Mouse (Mus musculus) CH12.LX (cell line): ENCODE results near the gene Ptch2. TPM values are rescaled to one million over a fixed set of nuclear protein-coding genes. Genes with fewer than 3 reads are reported as not detected.

ENCODE experiments used
- DNase-seq: peaks from one replicate; pipeline ENCODE4 v3.0.0-alpha.2; 2013; ENCODE audit errors: extremely low read depth
- H3K27ac ChIP-seq: 2 replicates; pipeline ENCODE4 v1.5.1; 2012; ENCODE audit warnings: low read depth, mild to moderate bottlenecking, control low read depth, moderate library complexity; ENCODE audit not compliant: insufficient read depth
- H3K27me3 ChIP-seq: replicated peaks from 2 replicates; pipeline ENCODE3; 2012; ENCODE audit warnings: inconsistent platforms
- H3K36me3 ChIP-seq, 2 experiments: replicated peaks in 1 of 2; 2 replicates each; pipeline versions ENCODE3 to v1.6.1; 2012; ENCODE audit warnings: inconsistent platforms in 1 of 2, low read length in 1 of 2, mild to moderate bottlenecking in 1 of 2, mixed read lengths in 1 of 2, moderate library complexity in 1 of 2; ENCODE audit not compliant: control insufficient read depth in 1 of 2, insufficient read depth in 1 of 2
- H3K4me1 ChIP-seq, 2 experiments: 2 replicates each; pipeline ENCODE4 v1.6.1; 2012; ENCODE audit warnings: inconsistent platforms in 1 of 2, moderate library complexity in 1 of 2; ENCODE audit not compliant: insufficient read depth in 2 of 2, control insufficient read depth in 1 of 2
- H3K4me2 ChIP-seq: 2 replicates; pipeline ENCODE4 v1.6.1; 2012; ENCODE audit warnings: low read depth, mild to moderate bottlenecking, control low read depth; ENCODE audit not compliant: poor library complexity, insufficient read depth, severe bottlenecking
- H3K4me3 ChIP-seq, 3 experiments: fragments of 150-350 bp in 1 of 3; sonication (generic) in 1 of 3; replicated peaks in 1 of 3; 2 replicates each; pipeline versions ENCODE3 to v1.5.1; 2011 to 2012; ENCODE audit warnings: low read depth in 2 of 3, low read length in 2 of 3, mild to moderate bottlenecking in 2 of 3, moderate library complexity in 2 of 3, control low read depth in 1 of 3, improper control_type of control experiment in 1 of 3, inconsistent platforms in 1 of 3, mixed read lengths in 1 of 3; ENCODE audit not compliant: poor library complexity in 1 of 3
- H3K79me2 ChIP-seq: replicated peaks from 2 replicates; pipeline ENCODE4 v1.6.1; 2012; ENCODE audit warnings: mild to moderate bottlenecking, moderate library complexity; ENCODE audit not compliant: control insufficient read depth, poor library complexity, insufficient read depth, severe bottlenecking; ENCODE audit errors: extremely low read depth
- H3K9ac ChIP-seq: 2 replicates; pipeline ENCODE4 v1.6.1; 2012; ENCODE audit warnings: low read depth, mild to moderate bottlenecking, control low read depth, moderate library complexity; ENCODE audit not compliant: insufficient read depth
- H3K9me3 ChIP-seq: replicated peaks from 2 replicates; pipeline ENCODE3; 2012; ENCODE audit warnings: low read length, inconsistent platforms, mixed read lengths
- BHLHE40 ChIP-seq: IDR thresholded peaks from 2 replicates; pipeline ENCODE4 v1.6.1; 2011; ENCODE audit warnings: mild to moderate bottlenecking, low read depth, low read length, improper control_type of control experiment
- CHD1 ChIP-seq: IDR thresholded peaks from 2 replicates; pipeline ENCODE4 v1.6.1; 2012; ENCODE audit warnings: low read depth, low read length, improper control_type of control experiment, inconsistent platforms
- E2F4 ChIP-seq: IDR thresholded peaks from 2 replicates; pipeline ENCODE4 v1.6.1; 2011; ENCODE audit warnings: low read depth, low read length, improper control_type of control experiment; ENCODE audit not compliant: insufficient replicate concordance
- ELF1 ChIP-seq: IDR thresholded peaks from 2 replicates; pipeline ENCODE4 v1.6.1; 2014; ENCODE audit warnings: low read depth, mild to moderate bottlenecking, inconsistent platforms, low read length, improper control_type of control experiment
- ETS1 ChIP-seq: conservative IDR thresholded peaks from 2 replicates; pipeline ENCODE4 v1.6.1; 2012; ENCODE audit warnings: low read depth, mild to moderate bottlenecking, inconsistent platforms, low read length, improper control_type of control experiment, moderate library complexity
- GABPA ChIP-seq: IDR thresholded peaks from 2 replicates; pipeline ENCODE4 v1.6.1; 2012; ENCODE audit warnings: low read depth, low read length, improper control_type of control experiment, inconsistent platforms; ENCODE audit not compliant: insufficient replicate concordance
- HCFC1 ChIP-seq: IDR thresholded peaks from 2 replicates; pipeline ENCODE4 v1.6.1; 2012; ENCODE audit warnings: low read depth, mild to moderate bottlenecking, inconsistent platforms, low read length, improper control_type of control experiment
- JUN ChIP-seq: IDR thresholded peaks from 2 replicates; pipeline ENCODE4 v1.6.1; 2011; ENCODE audit warnings: low read depth, mild to moderate bottlenecking, low read length, improper control_type of control experiment, moderate library complexity; ENCODE audit not compliant: insufficient read depth
- MAFK ChIP-seq: IDR thresholded peaks from 2 replicates; pipeline ENCODE4 v1.6.1; 2011; ENCODE audit warnings: low read length, improper control_type of control experiment; ENCODE audit not compliant: insufficient replicate concordance
- MAZ ChIP-seq: IDR thresholded peaks from 2 replicates; pipeline ENCODE4 v1.6.1; 2012; ENCODE audit warnings: low read depth, mild to moderate bottlenecking, inconsistent platforms, low read length, improper control_type of control experiment, moderate library complexity
- MXI1 ChIP-seq: IDR thresholded peaks from 2 replicates; pipeline ENCODE4 v1.6.1; 2011; ENCODE audit warnings: mild to moderate bottlenecking, low read depth, low read length, improper control_type of control experiment
- MYC ChIP-seq: IDR thresholded peaks from 2 replicates; pipeline ENCODE4 v1.6.1; 2011; ENCODE audit warnings: low read depth, mild to moderate bottlenecking, improper control_type of control experiment, low read length
- PAX5 ChIP-seq: IDR thresholded peaks from 2 replicates; pipeline ENCODE4 v1.6.1; 2012; ENCODE audit warnings: low read length, inconsistent platforms, mixed read lengths
- POLR2A ChIP-seq: IDR thresholded peaks from 2 replicates; pipeline ENCODE4 v1.6.1; 2011; ENCODE audit warnings: low read depth, mild to moderate bottlenecking, improper control_type of control experiment, low read length
- POLR2AphosphoS2 ChIP-seq: IDR thresholded peaks from 2 replicates; pipeline ENCODE4 v1.6.1; 2011; ENCODE audit warnings: low read depth, low read length, improper control_type of control experiment
- RAD21 ChIP-seq: IDR thresholded peaks from 2 replicates; pipeline ENCODE4 v1.6.1; 2011; ENCODE audit warnings: low read depth, mild to moderate bottlenecking, low read length, improper control_type of control experiment, moderate library complexity
- SIN3A ChIP-seq: IDR thresholded peaks from 2 replicates; pipeline ENCODE4 v1.6.1; 2012; ENCODE audit warnings: low read length, improper control_type of control experiment, inconsistent platforms
- UBTF ChIP-seq: IDR thresholded peaks from 2 replicates; pipeline ENCODE4 v1.6.1; 2012; ENCODE audit warnings: low read depth, mild to moderate bottlenecking, inconsistent platforms, low read length, improper control_type of control experiment, moderate library complexity
- USF1 ChIP-seq: IDR thresholded peaks from 2 replicates; pipeline ENCODE4 v1.6.1; 2014; ENCODE audit warnings: low read depth, mild to moderate bottlenecking, inconsistent platforms, low read length, improper control_type of control experiment
- ZC3H11A ChIP-seq: IDR thresholded peaks from 2 replicates; pipeline ENCODE4 v1.6.1; 2012; ENCODE audit warnings: low read depth, mild to moderate bottlenecking, inconsistent platforms, low read length, improper control_type of control experiment
- ZNF384 ChIP-seq: IDR thresholded peaks from 2 replicates; pipeline ENCODE4 v1.6.1; 2012; ENCODE audit warnings: low read depth, low read length, improper control_type of control experiment, inconsistent platforms
- dilution Hi-C: fragments of 300-500 bp; cut with MboI; formaldehyde crosslinking; loops from 2 replicates; pipeline ENCODE4 v1.14.3; 2020; ENCODE audit warnings: low sequenced_read_pairs; ENCODE audit not compliant: extremely low pct_unique_long_range_greater_than_20kb, extremely low pct_ligation_motif_present
- in situ Hi-C: fragments of 300-500 bp; cut with MboI; formaldehyde crosslinking; loops from 3 replicates; pipeline ENCODE4 v1.14.3; 2019; ENCODE audit warnings: low sequenced_read_pairs, low pct_ligation_motif_present, low pct_unique_long_range_greater_than_20kb, mixed read lengths
- polyA plus RNA-seq: library from polyadenylated mRNA; unstranded; fragments of >175 nt; gene quantifications from 2 replicates; pipeline ENCODE4 v1.2.1, GENCODE M21; 2012; ENCODE audit warnings: low read depth; ENCODE audit not compliant: insufficient read length
- total RNA-seq, 2 experiments: library from RNA; depleted of rRNA; stranded (reverse); fragments of 300-350 nt in 1 of 2; fragments of >200 nt in 1 of 2; gene quantifications; 2 replicates each; pipeline ENCODE4 v1.2.3; 2012 to 2014

The Ptch2 gene
- total and polyA plus RNA-seq, 3 experiments: 0.21 to 0.79 TPM; not detected in 1

DNA sequence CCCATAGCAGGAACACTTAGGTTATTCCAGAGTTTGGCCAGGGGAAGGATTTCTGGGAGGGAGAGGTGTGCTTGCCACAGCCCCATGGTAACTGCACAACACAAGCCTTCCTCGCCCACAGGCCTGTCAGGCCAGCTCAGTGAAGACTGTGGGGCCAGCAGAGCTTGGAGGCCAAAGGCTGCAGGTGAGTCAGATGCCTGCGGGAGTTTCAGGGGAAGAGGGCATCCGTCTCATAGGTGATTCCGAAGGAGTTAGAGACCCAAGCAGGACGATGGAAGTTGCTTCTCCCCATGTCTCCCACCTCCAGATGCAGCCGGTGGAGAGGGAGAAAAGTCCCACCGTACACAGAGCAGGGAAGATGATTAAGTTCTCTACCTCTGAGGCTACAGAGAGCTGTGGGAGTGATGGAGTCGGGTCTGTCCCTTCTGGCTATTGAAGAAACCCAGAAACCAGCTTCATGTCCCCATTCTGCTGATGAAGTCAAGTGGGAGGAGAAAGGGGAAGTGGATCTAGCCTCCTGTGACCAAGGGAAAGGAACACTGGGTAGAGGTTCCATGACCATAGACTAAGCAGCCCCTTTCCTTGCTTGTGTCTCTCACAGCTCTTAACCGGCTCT, 30.9 kb downstream of the Ptch2 start, which contains the start of gene Tctex1d4 (continued):
- TF ChIP-seq MXI1 (0 out of 2 replicates have a peak, but pooled peaks have one; percentile 15), BHLHE40 (no peak), USF1 (no peak), SIN3A (no peak), E2F4 (no peak)

DNA sequence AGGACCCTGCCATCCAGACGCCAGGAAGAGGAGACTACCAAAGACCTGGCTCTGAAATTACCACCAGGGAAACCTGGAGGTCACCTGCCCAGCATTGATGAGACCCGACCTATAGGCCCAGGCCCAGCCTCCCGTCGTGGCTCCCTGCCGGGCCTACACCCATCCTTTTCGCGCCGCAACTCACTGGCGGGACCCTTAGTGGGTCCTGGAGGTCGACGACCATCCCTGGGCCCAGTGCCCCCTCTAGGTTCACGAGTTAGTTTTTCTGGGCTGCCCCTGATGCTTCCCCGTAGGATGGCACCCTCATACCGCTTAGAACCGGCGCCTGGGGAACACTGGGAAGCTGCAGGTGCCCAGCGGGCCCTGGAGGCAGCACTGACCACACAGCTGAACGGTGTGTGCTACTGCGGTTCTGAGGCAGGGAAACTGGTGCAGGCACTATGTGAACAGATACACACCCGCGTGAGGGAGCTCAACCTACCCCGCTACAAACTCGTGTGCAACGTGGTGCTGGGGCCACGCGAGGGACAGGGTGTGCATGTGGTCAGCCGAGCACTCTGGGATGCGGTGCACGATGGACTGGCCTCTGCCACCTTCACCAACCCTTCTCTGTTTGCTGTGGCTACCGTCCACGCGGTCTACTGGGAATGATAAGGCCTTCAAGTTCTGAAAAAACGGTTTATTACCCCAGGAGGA, 32.3 kb downstream of the Ptch2 start:
- H3K9ac ChIP-seq: no peak overlapping the region

DNA sequence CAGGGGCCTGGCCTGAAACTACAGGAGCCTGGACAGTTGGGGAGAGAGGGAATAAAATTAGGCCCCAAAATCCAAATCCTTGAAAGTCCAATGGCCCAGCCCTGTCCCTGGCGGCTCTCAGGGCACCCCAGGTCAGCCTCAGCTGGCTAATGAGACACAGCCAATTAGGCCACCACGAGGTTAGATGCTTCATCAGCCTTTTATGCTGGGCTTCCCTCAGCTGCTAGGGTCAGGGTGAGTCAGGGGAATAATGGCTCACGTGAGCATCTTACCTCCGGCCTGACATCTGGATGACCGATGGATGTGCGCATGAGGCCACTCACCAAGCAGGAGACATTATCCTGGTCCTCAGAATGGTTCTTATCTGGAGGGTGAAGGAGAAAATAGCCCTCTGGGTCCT, 34.9 kb downstream of the Ptch2 start:
- Histone ChIP-seq H3K4me2 (no peak overlapping the region), H3K4me3 (no peak overlapping the region), H3K9ac (no peak overlapping the region), H3K36me3 (peaks cover 35 to 50% of the 10 kb centered on the region in 2 experiments), H3K9me3 (no peaks in the 10 kb centered on the region), H3K27ac (no peak overlapping the region), H3K27me3 (no peaks in the 10 kb centered on the region), H3K79me2 (peaks cover 20% of the 10 kb centered on the region), H3K4me1 (peaks cover 25 to 68% of the 10 kb centered on the region in 2 experiments)
- dilution Hi-C loops (no loop called here), in situ Hi-C loops (loop anchor here (5.0 kb wide), 1 partner anchor 128 kb away; no protein-coding TSS in a partner anchor)
- no peak for DNase-seq
- no peak for TF ChIP-seq ZNF384
- TF ChIP-seq CHD1: no peak
- no peak for TF ChIP-seq POLR2AphosphoS2
- TF ChIP-seq MAFK: no peak
- no peak for TF ChIP-seq POLR2A
- no peak for TF ChIP-seq PAX5
- no peak for TF ChIP-seq MAZ
- TF ChIP-seq ZC3H11A: no peak
- no peak for TF ChIP-seq HCFC1
- no peak for TF ChIP-seq E2F4
- TF ChIP-seq JUN: no peak
- no peak for TF ChIP-seq SIN3A
- no peak for TF ChIP-seq ETS1
- TF ChIP-seq GABPA: no peak
- no peak for TF ChIP-seq MYC
- no peak for TF ChIP-seq USF1

More for the DNA sequence above, 32.3 kb downstream of the Ptch2 start:
- in situ Hi-C loops: no loop called here
- H3K4me2 ChIP-seq: no peak overlapping the region
- peaks cover 20 to 74% of the 10 kb centered on the region in 2 experiments for H3K4me1 ChIP-seq
- TF ChIP-seq USF1 (no peak), RAD21 (no peak), UBTF (no peak), ELF1 (no peak), MYC (no peak)
- H3K27ac ChIP-seq: no peak overlapping the region
- DNase-seq: no peak
- H3K36me3 ChIP-seq: peaks cover 35 to 50% of the 10 kb centered on the region in 2 experiments
- H3K27me3 ChIP-seq: no peaks in the 10 kb centered on the region
- no peak overlapping the region for H3K4me3 ChIP-seq
- H3K9me3 ChIP-seq: no peaks in the 10 kb centered on the region
- dilution Hi-C loops: no loop called here
- H3K79me2 ChIP-seq: peaks cover 15% of the 10 kb centered on the region
